Mouse (Mus musculus) MEL (cell line): ENCODE results near the gene Adamts14. TPM values are rescaled to one million over a fixed set of nuclear protein-coding genes. Genes with fewer than 3 reads are reported as not detected.

Source experiments
- DNase-seq: peaks from one replicate; pipeline ENCODE4 v3.0.0; 2011; ENCODE audit warnings: low read depth, low spot score
- H3K27ac ChIP-seq: 2 replicates; pipeline ENCODE4 v1.5.1; 2012; ENCODE audit warnings: low read depth, mild to moderate bottlenecking, control low read depth, low read length, moderate library complexity; ENCODE audit not compliant: control insufficient read depth
- H3K27me3 ChIP-seq, 2 experiments: fragments of 150-350 bp in 1 of 2; sonication (generic) in 1 of 2; 2 replicates each; pipeline ENCODE4 v1.6.1; 2012; ENCODE audit warnings: low read length in 2 of 2, mild to moderate bottlenecking in 2 of 2, improper control_type of control experiment in 1 of 2, moderate library complexity in 1 of 2; ENCODE audit not compliant: insufficient read depth in 2 of 2, control insufficient read depth in 1 of 2
- H3K36me3 ChIP-seq, 2 experiments: 2 replicates each; pipeline ENCODE4 v1.6.1; 2012 to 2014; ENCODE audit warnings: low read length in 2 of 2, improper control_type of control experiment in 1 of 2, inconsistent platforms in 1 of 2, mild to moderate bottlenecking in 1 of 2; ENCODE audit not compliant: insufficient read depth in 2 of 2, control insufficient read depth in 1 of 2
- H3K4me1 ChIP-seq, 2 experiments: fragments of 150-350 bp in 1 of 2; sonication (generic) in 1 of 2; 2 replicates each; pipeline ENCODE4 v1.6.1; 2012; ENCODE audit warnings: low read length in 2 of 2, improper control_type of control experiment in 1 of 2, mild to moderate bottlenecking in 1 of 2; ENCODE audit not compliant: insufficient read depth in 2 of 2, control insufficient read depth in 1 of 2
- H3K4me3 ChIP-seq, 2 experiments: fragments of 150-350 bp in 1 of 2; sonication (generic) in 1 of 2; 2 replicates each; pipeline ENCODE4 v1.5.1; 2012; ENCODE audit warnings: low read depth in 2 of 2, low read length in 2 of 2, mild to moderate bottlenecking in 2 of 2, moderate library complexity in 2 of 2, control low read depth in 1 of 2, improper control_type of control experiment in 1 of 2; ENCODE audit not compliant: control insufficient read depth in 1 of 2, insufficient read depth in 1 of 2
- H3K79me2 ChIP-seq: 2 replicates; pipeline ENCODE4 v1.6.1; 2012; ENCODE audit warnings: mild to moderate bottlenecking, low read length, moderate library complexity; ENCODE audit not compliant: control insufficient read depth, poor library complexity, insufficient read depth
- H3K9ac ChIP-seq: 2 replicates; pipeline ENCODE4 v1.6.1; 2012; ENCODE audit warnings: low read depth, mild to moderate bottlenecking, control low read depth, low read length, moderate library complexity; ENCODE audit not compliant: control insufficient read depth, poor library complexity, severe bottlenecking
- H3K9me3 ChIP-seq: fragments of 150-350 bp; sonication (generic); replicated peaks from 2 replicates; pipeline ENCODE4 v1.6.1; 2012; ENCODE audit warnings: mild to moderate bottlenecking, low read length, improper control_type of control experiment, moderate library complexity; ENCODE audit not compliant: insufficient read depth
- CHD1 ChIP-seq: IDR thresholded peaks from 2 replicates; pipeline ENCODE4 v1.6.1; 2012; ENCODE audit warnings: low read depth, mild to moderate bottlenecking, inconsistent platforms, low read length, improper control_type of control experiment
- CHD2 ChIP-seq: IDR thresholded peaks from 2 replicates; pipeline ENCODE4 v1.6.1; 2011; ENCODE audit warnings: low read length, improper control_type of control experiment
- CTCF ChIP-seq, 3 experiments: IDR thresholded peaks in 2 of 3; conservative IDR thresholded peaks in 1 of 3; 2 replicates each; pipeline ENCODE4 v1.5.1; 2011 to 2012; ENCODE audit warnings: low read length in 3 of 3, low read depth in 2 of 3, mild to moderate bottlenecking in 2 of 3, improper control_type of control experiment in 1 of 3, inconsistent platforms in 1 of 3, mixed read lengths in 1 of 3, moderate library complexity in 1 of 3; ENCODE audit not compliant: control insufficient read depth in 1 of 3, insufficient read depth in 1 of 3, poor library complexity in 1 of 3, severe bottlenecking in 1 of 3
- E2F4 ChIP-seq: IDR thresholded peaks from 2 replicates; pipeline ENCODE4 v1.6.1; 2011; ENCODE audit warnings: low read depth, low read length, improper control_type of control experiment, borderline replicate concordance
- EP300 ChIP-seq, 2 experiments: IDR thresholded peaks; 2 replicates each; pipeline ENCODE4 v1.6.1; 2011; ENCODE audit warnings: improper control_type of control experiment in 2 of 2, low read length in 2 of 2, low read depth in 1 of 2, mild to moderate bottlenecking in 1 of 2
- ETS1 ChIP-seq: IDR thresholded peaks from 2 replicates; pipeline ENCODE4 v1.6.1; 2012; ENCODE audit warnings: low read depth, mild to moderate bottlenecking, inconsistent platforms, low read length, improper control_type of control experiment, moderate library complexity
- GABPA ChIP-seq: IDR thresholded peaks from 2 replicates; pipeline ENCODE4 v1.6.1; 2012; ENCODE audit warnings: low read depth, mild to moderate bottlenecking, inconsistent platforms, low read length, improper control_type of control experiment, moderate library complexity
- JUND ChIP-seq: IDR thresholded peaks from 2 replicates; pipeline ENCODE4 v1.6.1; 2011; ENCODE audit warnings: low read depth, mild to moderate bottlenecking, improper control_type of control experiment, low read length
- KAT2A ChIP-seq: conservative IDR thresholded peaks from 2 replicates; pipeline ENCODE4 v1.6.1; 2012; ENCODE audit warnings: low read depth, low read length, improper control_type of control experiment, inconsistent platforms
- MAZ ChIP-seq: IDR thresholded peaks from 2 replicates; pipeline ENCODE4 v1.6.1; 2012; ENCODE audit warnings: low read depth, mild to moderate bottlenecking, inconsistent platforms, low read length, improper control_type of control experiment
- MYB ChIP-seq: IDR thresholded peaks from 2 replicates; pipeline ENCODE4 v1.6.1; 2011; ENCODE audit warnings: mild to moderate bottlenecking, low read depth, low read length, improper control_type of control experiment
- MYC ChIP-seq: IDR thresholded peaks from 2 replicates; pipeline ENCODE4 v1.6.1; 2011; ENCODE audit warnings: low read depth, mild to moderate bottlenecking, low read length, improper control_type of control experiment, moderate library complexity
- NELFE ChIP-seq: IDR thresholded peaks from 2 replicates; pipeline ENCODE4 v1.6.1; 2011; ENCODE audit warnings: low read depth, low read length, improper control_type of control experiment
- NRF1 ChIP-seq: IDR thresholded peaks from 2 replicates; pipeline ENCODE4 v1.6.1; 2014; ENCODE audit warnings: low read depth, mild to moderate bottlenecking, inconsistent platforms, low read length, improper control_type of control experiment, moderate library complexity; ENCODE audit not compliant: poor library complexity, insufficient read depth, severe bottlenecking
- POLR2A ChIP-seq, 2 experiments: IDR thresholded peaks; 2 replicates each; pipeline ENCODE4 v1.6.1; 2011 to 2012; ENCODE audit warnings: low read length in 2 of 2, mild to moderate bottlenecking in 2 of 2, control low read depth in 1 of 2, improper control_type of control experiment in 1 of 2, low read depth in 1 of 2, moderate library complexity in 1 of 2; ENCODE audit not compliant: control insufficient read depth in 1 of 2, insufficient read depth in 1 of 2, poor library complexity in 1 of 2
- SMC3 ChIP-seq: IDR thresholded peaks from 2 replicates; pipeline ENCODE4 v1.6.1; 2011; ENCODE audit warnings: low read depth, low read length, improper control_type of control experiment
- ZNF384 ChIP-seq: IDR thresholded peaks from 2 replicates; pipeline ENCODE4 v1.6.1; 2012; ENCODE audit warnings: low read depth, mild to moderate bottlenecking, inconsistent platforms, low read length, improper control_type of control experiment
- polyA plus RNA-seq, 2 experiments: library from polyadenylated mRNA; stranded (reverse) in 1 of 2; unstranded in 1 of 2; fragments of >175 nt in 1 of 2; fragments of >200 nt in 1 of 2; gene quantifications; 2 replicates each; pipeline versions ENCODE4 v1.2.1 to v1.2.4; 2012; ENCODE audit warnings: low replicate concordance in 2 of 2, low read depth in 1 of 2; ENCODE audit not compliant: insufficient read length in 2 of 2, insufficient read depth in 1 of 2, missing spikeins in 1 of 2
- total RNA-seq: library from RNA; depleted of rRNA; stranded (reverse); fragments of 300-350 nt; gene quantifications from 2 replicates; pipeline ENCODE4 v1.2.3, GENCODE M21; 2012

Gene Adamts14
- total and polyA plus RNA-seq, 3 experiments: not detected

GRCm38 (mm10) chr10:61297477-61297876 lies 24.2 kb upstream of the Adamts14 start, which contains the start of gene Prf1:
Gene Prf1, plus strand, starts transcription at chr10:61297833.
- Histone ChIP-seq H3K4me3 (no peak within 1 kb of the TSS), H3K79me2 (no peaks in the 10 kb centered on the region), H3K4me1 (no peaks in the 10 kb centered on the region), H3K9me3 (no peaks in the 10 kb centered on the region), H3K27ac (no peak within 1 kb of the TSS), H3K36me3 (no peaks in the 10 kb centered on the region), H3K9ac (no peak within 1 kb of the TSS), H3K27me3 (no peaks in the 10 kb centered on the region)
- TF ChIP-seq KAT2A (no peak), ETS1 (no peak), E2F4 (no peak), POLR2A (IDR thresholded peaks at IDR 0.05; ENCODE audit: control insufficient read depth in 1 of 2, insufficient read depth in 1 of 2, low read depth in 1 of 2, low read length in 2 of 2, poor library complexity in 1 of 2) (no peak), MYB (no peak), SMC3 (no peak), NELFE (no peak), EP300 (IDR thresholded peaks at IDR 0.05; ENCODE audit: low read depth in 1 of 2, low read length in 2 of 2) (no peak), MAZ (no peak), GABPA (no peak), NRF1 (no peak)
- no peak for DNase-seq

DNA sequence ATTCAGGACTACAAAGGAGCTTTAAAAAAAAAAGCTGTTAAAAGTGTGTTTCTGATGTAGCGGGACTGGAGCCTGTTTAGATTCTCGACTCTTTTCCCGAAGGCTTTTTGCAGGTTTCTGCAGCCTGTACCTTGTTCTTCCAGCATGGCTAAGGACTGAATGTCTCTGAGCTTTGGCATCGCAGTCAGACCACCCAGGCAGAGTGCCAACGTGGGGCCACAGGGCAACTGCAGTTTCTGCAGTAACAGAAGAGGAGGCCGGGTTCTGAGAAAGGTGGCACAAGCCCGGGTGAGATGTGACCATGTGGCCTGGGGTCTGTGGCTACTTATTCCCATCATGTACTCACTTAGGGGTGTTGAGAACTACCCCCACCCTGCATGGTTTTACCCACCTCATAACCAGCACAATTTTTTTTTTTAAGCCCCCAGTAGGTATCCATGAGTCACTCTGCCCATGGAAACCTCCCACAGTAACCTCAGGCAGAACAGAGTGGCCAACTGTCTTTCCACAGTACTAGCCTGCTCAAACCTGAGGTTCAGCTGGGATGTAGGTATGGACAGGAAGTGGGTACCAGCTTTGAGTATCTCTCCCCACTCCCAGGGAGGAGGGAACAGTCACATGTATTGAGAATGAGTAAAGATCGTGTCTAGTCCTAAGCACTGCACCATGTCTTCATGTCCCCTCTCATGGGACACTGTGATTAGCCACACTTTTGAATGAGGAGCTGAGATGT lies 23.6 kb upstream of the Adamts14 start:
- no peaks in the 10 kb centered on the region for H3K79me2 ChIP-seq
- TF ChIP-seq CTCF (IDR thresholded peaks at IDR 0.05 in 2 of 3, conservative IDR thresholded peaks at IDR 0.05 in 1 of 3; ENCODE audit: control insufficient read depth in 1 of 3, insufficient read depth in 1 of 3, low read depth in 2 of 3, low read length in 3 of 3, poor library complexity in 1 of 3, severe bottlenecking in 1 of 3) (no peak), GABPA (no peak)
- H3K27ac ChIP-seq: no peak overlapping the region
- H3K9ac ChIP-seq: no peak overlapping the region
- H3K27me3 ChIP-seq: no peaks in the 10 kb centered on the region
- no peaks in the 10 kb centered on the region for H3K4me1 ChIP-seq
- DNase-seq: no peak
- H3K4me3 ChIP-seq: no peak overlapping the region
- H3K36me3 ChIP-seq: no peaks in the 10 kb centered on the region
- H3K9me3 ChIP-seq: no peaks in the 10 kb centered on the region

DNA sequence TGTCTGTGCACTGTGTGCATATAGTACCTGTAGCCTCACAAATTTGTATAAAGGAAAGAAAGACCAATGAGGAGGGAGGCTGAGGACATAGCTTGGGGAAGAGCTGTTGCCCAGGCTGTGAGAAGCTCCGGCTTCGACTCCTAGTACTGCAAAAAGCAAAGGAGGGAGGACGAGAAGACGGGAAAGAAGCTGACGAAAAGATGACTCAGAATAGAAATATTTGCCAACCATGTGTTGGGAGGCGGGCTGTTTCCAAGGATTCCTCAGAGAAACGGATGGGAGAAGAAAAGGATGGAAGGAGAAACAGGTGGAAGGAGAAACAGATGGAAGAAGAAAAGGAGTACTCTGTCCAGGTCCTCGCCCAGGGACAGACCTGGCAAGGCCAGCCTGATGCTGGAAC lies 21.0 kb upstream of the Adamts14 start:
- H3K36me3 ChIP-seq: no peaks in the 10 kb centered on the region
- no peak for DNase-seq
- no peak overlapping the region for H3K9ac ChIP-seq
- no peaks in the 10 kb centered on the region for H3K4me1 ChIP-seq
- no peaks in the 10 kb centered on the region for H3K79me2 ChIP-seq
- H3K27ac ChIP-seq: no peak overlapping the region
- no peaks in the 10 kb centered on the region for H3K27me3 ChIP-seq
- H3K9me3 ChIP-seq: no peaks in the 10 kb centered on the region
- TF ChIP-seq E2F4 (no peak), CHD1 (no peak), JUND (no peak), ZNF384 (no peak), MYC (no peak), CHD2 (no peak), NRF1 (no peak)
- H3K4me3 ChIP-seq: no peak overlapping the region
